Mouse (Mus musculus) intestine, postnatal 0 days (tissue): ENCODE data around the gene Gvin1. TPM values are rescaled to one million over a fixed set of nuclear protein-coding genes. Genes with fewer than 3 reads are reported as not detected.
"Not testable (repeated sequence)": the region's sequence is repeated elsewhere in the genome, so short reads cannot be mapped to it uniquely, and the experiment has no call there.

ENCODE experiments used
- ATAC-seq: fragments of 200-750 bp; cut with Nextera tagmentation; 2 replicates; pipeline ENCODE4 v1.8.0; 2017; ENCODE audit warnings: mild to moderate bottlenecking, moderate TSS enrichment, moderate library complexity
- H3K27ac ChIP-seq: fragments of 300-500 bp; sonication (generic); 2 replicates; pipeline ENCODE4 v1.5.1; 2014; ENCODE audit warnings: mild to moderate bottlenecking, low read depth, low read length, moderate library complexity
- H3K27me3 ChIP-seq: fragments of 300-500 bp; sonication (generic); replicated peaks from 2 replicates; pipeline ENCODE4 v1.6.1; 2014; ENCODE audit warnings: low read length, mixed read lengths; ENCODE audit not compliant: control insufficient read depth, insufficient read depth
- H3K36me3 ChIP-seq: fragments of 300-500 bp; sonication (generic); 2 replicates; pipeline ENCODE4 v1.6.1; 2014; ENCODE audit warnings: mild to moderate bottlenecking, moderate library complexity; ENCODE audit not compliant: control insufficient read depth, insufficient read depth
- H3K4me1 ChIP-seq: fragments of 300-500 bp; sonication (generic); replicated peaks from 2 replicates; pipeline ENCODE4 v1.6.1; 2014; ENCODE audit warnings: antibody characterized with exemption, low read length, mixed read lengths; ENCODE audit not compliant: control insufficient read depth, insufficient read depth
- H3K4me2 ChIP-seq: fragments of 300-500 bp; sonication (generic); replicated peaks from 2 replicates; pipeline ENCODE4 v1.6.1; 2014; ENCODE audit warnings: low read depth, mild to moderate bottlenecking, moderate library complexity
- H3K4me3 ChIP-seq: fragments of 300-500 bp; sonication (generic); 2 replicates; pipeline ENCODE4 v1.5.1; 2014; ENCODE audit warnings: low read depth, low read length
- H3K9ac ChIP-seq: fragments of 300-500 bp; sonication (generic); 2 replicates; pipeline ENCODE4 v1.6.1; 2014; ENCODE audit warnings: mild to moderate bottlenecking, low read depth, low read length
- H3K9me3 ChIP-seq: fragments of 300-500 bp; sonication (generic); 2 replicates; pipeline ENCODE4 v1.6.1; 2016; ENCODE audit warnings: mixed run types; ENCODE audit not compliant: control insufficient read depth
- CTCF ChIP-seq: sonication (generic); IDR thresholded peaks from 2 replicates; pipeline ENCODE4 v1.5.1; 2016; ENCODE audit warnings: low read depth, mild to moderate bottlenecking, control low read depth, antibody characterized with exemption, moderate library complexity
- WGBS: fragments of 180-500 bp; shearing (Covaris S2); extraction: QIAGEN DNeasy Blood & Tissue Kit; methylation state at CpG from one replicate; pipeline ENCODE4 v1.1.7; 2014; 5-methylcytosine and 5-hydroxymethylcytosine counted together
- polyA plus RNA-seq: library from polyadenylated mRNA; unstranded; fragments of >200 nt; fragmentation: Nextera tagmentation; extraction: Ambion mirVana; gene quantifications from 2 replicates; pipeline ENCODE4 v1.2.1, GENCODE M21; 2015

Gvin1 gene
- polyA plus RNA-seq, 1 experiment from 2014 or later: 0.63 TPM

- Histone ChIP-seq H3K9ac (no peak overlapping the region), H3K27me3 (no peaks in the 10 kb centered on the region), H3K4me1 (no peaks in the 10 kb centered on the region), H3K4me2 (no peak overlapping the region), H3K9me3 (no peaks in the 10 kb centered on the region), H3K36me3 (no peaks in the 10 kb centered on the region), H3K27ac (no peak overlapping the region), H3K4me3 (no peak overlapping the region)
- no peak for TF ChIP-seq CTCF
- ATAC-seq: no peak
Observed at GRCm38 (mm10) chr7:106237192-106237465, 22.0 kb upstream of the Gvin1 start.

DNA sequence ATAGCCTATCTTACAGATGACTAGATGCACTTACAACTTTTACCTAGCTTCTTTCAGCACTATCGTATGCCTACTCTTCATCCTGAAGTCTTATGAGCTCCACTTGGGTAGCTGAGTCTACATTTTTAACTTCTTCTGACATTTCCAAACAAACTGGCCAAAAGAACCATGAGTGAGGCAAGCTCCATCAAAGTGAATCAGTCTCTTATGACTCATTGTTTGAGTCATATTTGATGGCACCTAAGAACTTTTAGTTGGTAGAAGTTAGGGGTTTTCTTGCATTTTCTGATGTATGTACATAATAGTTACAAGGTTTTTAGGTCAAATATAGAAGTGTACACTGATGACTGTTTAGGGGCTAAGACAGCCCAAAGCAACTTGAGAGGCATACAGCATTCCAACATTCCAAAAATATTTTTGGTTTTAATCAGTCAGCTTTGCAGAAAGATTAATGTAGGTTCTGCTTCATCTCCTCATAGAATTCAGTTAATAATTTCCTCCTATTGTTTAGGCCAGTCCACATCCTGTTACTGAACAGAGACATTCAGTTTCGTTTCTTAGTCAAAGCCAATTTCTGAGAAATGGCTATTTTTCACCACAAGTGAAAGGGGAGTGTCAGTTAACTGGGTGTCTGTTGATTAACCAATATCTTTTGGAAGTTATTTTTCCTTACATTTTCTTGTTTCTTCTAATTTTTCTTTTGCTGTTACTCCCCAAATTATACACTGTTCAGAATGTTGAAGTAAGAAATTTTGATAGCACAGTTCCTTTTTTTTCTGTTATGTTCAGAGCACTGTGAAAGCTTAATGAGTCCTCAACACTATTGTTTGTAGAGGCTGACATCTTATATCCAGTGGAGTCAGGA, 21.4 kb upstream of the Gvin1 start:
- 57% methylated on average over 2 of the region's 2 CpGs for WGBS
- no peak overlapping the region for H3K27ac ChIP-seq
- H3K36me3 ChIP-seq: no peaks in the 10 kb centered on the region
- H3K4me2 ChIP-seq: no peak overlapping the region
- H3K27me3 ChIP-seq: no peaks in the 10 kb centered on the region
- H3K4me1 ChIP-seq: no peaks in the 10 kb centered on the region
- no peak for TF ChIP-seq CTCF
- H3K9ac ChIP-seq: no peak overlapping the region
- ATAC-seq: 0 out of 2 replicates have a peak, but pooled peaks have one; percentile 57
- no peaks in the 10 kb centered on the region for H3K9me3 ChIP-seq
- H3K4me3 ChIP-seq: no peak overlapping the region

- H3K4me1 ChIP-seq: no peaks in the 10 kb centered on the region
- no peak for TF ChIP-seq CTCF
- no peaks in the 10 kb centered on the region for H3K9me3 ChIP-seq
- ATAC-seq: no peak
- WGBS: 74% methylated on average over 2 of the region's 2 CpGs
- H3K9ac ChIP-seq: no peak overlapping the region
- no peaks in the 10 kb centered on the region for H3K36me3 ChIP-seq
- H3K27me3 ChIP-seq: no peaks in the 10 kb centered on the region
- no peak overlapping the region for H3K27ac ChIP-seq
- H3K4me2 ChIP-seq: no peak overlapping the region
- no peak overlapping the region for H3K4me3 ChIP-seq
Observed at GRCm38 (mm10) chr7:106235596-106235995, 20.5 kb upstream of the Gvin1 start.

DNA sequence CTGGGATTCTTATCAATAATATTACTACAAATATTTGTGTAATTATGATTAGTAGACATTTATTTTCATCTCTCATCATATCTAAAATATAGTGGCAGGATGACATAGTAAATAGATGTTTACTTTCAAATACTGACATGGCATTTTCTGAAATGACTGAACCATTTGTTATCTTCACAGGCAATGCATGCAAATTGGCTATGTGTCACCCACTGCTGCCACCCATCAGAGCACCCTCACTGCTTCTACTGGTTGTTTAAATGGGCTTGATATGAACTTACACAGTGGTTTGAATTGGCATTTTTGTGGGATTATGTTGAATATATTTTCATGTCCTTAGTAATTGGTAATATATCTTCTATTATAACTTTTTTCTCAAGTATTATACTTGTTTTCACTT, 784 bp upstream of the Gvin1 start:
- H3K4me1 ChIP-seq, H3K9me3 ChIP-seq, H3K27ac ChIP-seq, H3K27me3 ChIP-seq, H3K9ac ChIP-seq, H3K4me3 ChIP-seq, ATAC-seq, H3K36me3 ChIP-seq, H3K4me2 ChIP-seq: not testable (repeated sequence)

GRCm38 (mm10) chr7:106213770-106214169, 1.4 kb downstream of the Gvin1 start:
- ATAC-seq, H3K9ac ChIP-seq, H3K9me3 ChIP-seq, H3K4me1 ChIP-seq, H3K4me2 ChIP-seq, H3K27ac ChIP-seq, H3K4me3 ChIP-seq, H3K36me3 ChIP-seq, H3K27me3 ChIP-seq: not testable (repeated sequence)
- no CpG with 5 or more reads among the region's 4 CpGs for WGBS

DNA sequence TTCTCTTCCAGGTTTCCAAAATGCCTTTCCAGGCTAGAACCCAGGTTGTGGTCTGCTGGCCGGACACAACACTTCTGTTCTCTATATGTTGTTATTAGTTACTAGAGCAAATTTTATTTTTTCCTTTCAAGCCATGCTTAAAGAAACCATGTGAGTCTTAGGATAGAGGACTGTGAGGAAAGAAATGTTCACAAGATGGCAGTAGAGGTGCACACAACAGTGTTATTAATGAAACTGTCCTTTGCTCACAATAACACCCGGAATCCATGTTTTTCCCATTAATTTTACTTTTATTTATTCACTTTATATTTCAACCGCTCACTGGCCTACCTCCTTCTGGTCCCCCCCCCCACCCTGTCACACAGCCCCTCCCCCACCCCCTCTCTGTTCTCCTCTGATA, 8.5 kb downstream of the Gvin1 start:
- H3K27me3 ChIP-seq, H3K4me1 ChIP-seq, H3K4me3 ChIP-seq, H3K4me2 ChIP-seq, H3K9me3 ChIP-seq, ATAC-seq, H3K36me3 ChIP-seq, H3K9ac ChIP-seq, H3K27ac ChIP-seq: not testable (repeated sequence)
- 84% methylated on average over 2 of the region's 3 CpGs for WGBS
- peak; percentile 24; the same call in 1 of the 2 replicates for TF ChIP-seq CTCF

- not testable (repeated sequence) for H3K36me3 ChIP-seq, H3K4me2 ChIP-seq, H3K9ac ChIP-seq, H3K4me1 ChIP-seq, H3K9me3 ChIP-seq, H3K4me3 ChIP-seq, H3K27me3 ChIP-seq, H3K27ac ChIP-seq, ATAC-seq
Observed at GRCm38 (mm10) chr7:106177065-106177464, 38.1 kb downstream of the Gvin1 start.

DNA sequence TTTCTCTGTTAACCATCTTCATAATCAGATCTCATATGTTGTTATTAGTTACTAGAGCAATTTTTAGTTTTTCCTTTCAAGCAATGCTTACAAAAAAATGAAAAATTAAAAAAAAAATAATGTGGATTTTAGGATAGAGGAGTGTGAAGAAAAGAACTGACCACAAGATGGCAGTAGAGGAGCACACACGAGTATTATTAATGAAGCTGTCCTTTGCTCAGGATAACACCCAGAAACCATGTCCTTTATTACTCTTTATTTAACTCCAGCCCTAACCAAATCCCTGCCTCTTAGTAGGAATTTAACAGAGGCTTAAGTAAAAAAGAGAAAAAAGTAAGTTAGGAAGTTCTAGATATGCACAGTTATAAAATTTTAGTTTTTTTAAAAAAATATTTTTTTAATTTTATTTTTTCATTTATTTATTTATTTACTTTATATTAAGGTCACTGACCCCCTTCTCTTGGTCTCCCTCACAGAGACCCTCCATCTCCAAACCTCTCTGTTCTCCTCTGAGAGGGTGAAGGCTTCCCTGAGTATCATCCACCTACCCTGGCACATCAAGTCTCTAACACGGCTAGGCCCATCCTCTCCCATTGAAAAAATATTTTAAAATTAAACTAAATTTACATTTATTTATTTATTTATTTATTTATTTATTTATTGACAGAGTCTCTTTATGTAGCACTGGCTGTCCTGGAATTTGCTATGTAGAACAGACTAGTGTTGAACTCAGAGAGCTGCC, 69.9 kb downstream of the Gvin1 start:
- WGBS: no CpG with 5 or more reads among the region's 2 CpGs
- not testable (repeated sequence) for ATAC-seq

DNA sequence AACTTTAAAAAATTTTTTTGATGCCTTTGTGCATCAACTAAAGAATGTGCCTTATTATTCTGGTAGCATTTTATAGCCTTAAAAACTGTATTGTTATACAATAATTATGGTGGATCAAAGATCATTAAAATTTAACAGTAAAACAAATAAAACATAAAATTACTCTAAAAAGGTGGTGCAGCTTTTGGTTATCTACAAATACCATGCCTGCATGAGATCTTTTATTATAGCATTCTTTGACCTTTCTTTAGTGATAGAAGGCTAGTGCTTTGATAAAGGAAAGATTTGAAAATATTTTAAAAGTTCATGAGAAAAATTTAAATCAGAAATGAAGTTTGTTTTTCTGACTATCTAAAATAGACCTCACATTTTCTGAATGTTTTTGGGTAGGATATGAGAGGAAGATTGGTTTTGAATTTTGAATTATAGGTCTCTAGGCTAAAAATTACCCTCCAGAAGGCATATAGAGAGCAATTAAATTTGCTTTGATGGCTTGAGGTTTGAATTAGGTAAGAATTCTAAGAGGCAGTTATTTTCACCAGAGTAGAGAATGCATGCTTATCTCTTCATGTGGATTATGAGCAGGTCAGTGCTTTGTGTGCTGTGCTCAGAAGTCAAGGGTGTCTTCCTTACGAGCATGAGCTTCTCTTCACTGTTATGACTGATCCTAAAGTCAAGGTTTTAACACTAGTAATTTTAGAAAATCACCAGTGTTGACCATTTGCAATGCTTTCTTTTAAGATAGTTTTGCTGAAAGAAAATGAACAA, 73.8 kb downstream of the Gvin1 start:
- H3K9ac ChIP-seq, H3K27me3 ChIP-seq, H3K4me1 ChIP-seq, H3K4me2 ChIP-seq, H3K27ac ChIP-seq, H3K4me3 ChIP-seq, H3K9me3 ChIP-seq, H3K36me3 ChIP-seq, ATAC-seq: not testable (repeated sequence)
- no CpG with 5 or more reads among the region's 1 CpGs for WGBS

More for the DNA sequence above, 69.9 kb downstream of the Gvin1 start:
- H3K27ac ChIP-seq, H3K9ac ChIP-seq, H3K4me2 ChIP-seq, H3K9me3 ChIP-seq, H3K27me3 ChIP-seq, H3K36me3 ChIP-seq, H3K4me3 ChIP-seq, H3K4me1 ChIP-seq: not testable (repeated sequence)
